Mouse (Mus musculus) left cerebral cortex, adult 18-20 months (tissue): ENCODE measurements around the gene Aox3. TPM values are rescaled to one million over a fixed set of nuclear protein-coding genes. Genes with fewer than 3 reads are reported as not detected.
A peak's percentile ranks its signal among the peaks of the same experiment; 100 is the strongest.

ENCODE experiments used
- DNase-seq, 2 experiments: peaks; one replicate each; pipeline ENCODE4 v3.0.0; 2021 to 2022; ENCODE audit warnings: low spot score in 2 of 2, mixed read lengths in 1 of 2
- total RNA-seq, 2 experiments: library from RNA; stranded (reverse); gene quantifications; 2 replicates each; pipeline ENCODE4 v1.2.3; 2021

The Aox3 gene
- total RNA-seq, 2 experiments from 2014 or later, result 3.7 to 3.9 TPM

GRCm38 (mm10) chr1:58195541-58195940, 82.6 kb downstream of the Aox3 start:
- no peak for DNase-seq

GRCm38 (mm10) chr1:58197023-58197422, 84.1 kb downstream of the Aox3 start:
- DNase-seq, result no peak

GRCm38 (mm10) chr1:58198386-58198785, 85.5 kb downstream of the Aox3 start:
- no peak for DNase-seq

- peak; percentile 32 to 46 for DNase-seq
Measured at GRCm38 (mm10) chr1:58210203-58210602, 97.3 kb downstream of the Aox3 start, which contains the start of gene Aox4. Gene Aox4, plus strand, starts transcription at chr1:58210397.

GRCm38 (mm10) chr1:58212805-58213204, 99.9 kb downstream of the Aox3 start:
- no peak for DNase-seq

- no peak for DNase-seq
Measured at GRCm38 (mm10) chr1:58213838-58214237, 100.9 kb downstream of the Aox3 start.

GRCm38 (mm10) chr1:58215353-58215752, 102.4 kb downstream of the Aox3 start:
- no peak for DNase-seq

- DNase-seq, result no peak
Measured at GRCm38 (mm10) chr1:58215956-58216532, 103.1 kb downstream of the Aox3 start.

- no peak for DNase-seq
Measured at GRCm38 (mm10) chr1:58221070-58221469, 108.1 kb downstream of the Aox3 start.

GRCm38 (mm10) chr1:58221879-58222278, 108.9 kb downstream of the Aox3 start:
- no peak for DNase-seq

GRCm38 (mm10) chr1:58228086-58228485, 115.2 kb downstream of the Aox3 start:
- no peak for DNase-seq

- no peak for DNase-seq
Measured at GRCm38 (mm10) chr1:58228916-58229315, 116.0 kb downstream of the Aox3 start.

- no peak for DNase-seq
Measured at GRCm38 (mm10) chr1:58229774-58230173, 116.8 kb downstream of the Aox3 start.

- DNase-seq, result no peak
Measured at GRCm38 (mm10) chr1:58230542-58230941, 117.6 kb downstream of the Aox3 start.

GRCm38 (mm10) chr1:58235405-58235804, 122.5 kb downstream of the Aox3 start:
- no peak for DNase-seq

- DNase-seq, result no peak
Measured at GRCm38 (mm10) chr1:58237527-58238299, 124.8 kb downstream of the Aox3 start.

- DNase-seq, result no peak
Measured at GRCm38 (mm10) chr1:58238440-58238839, 125.5 kb downstream of the Aox3 start.

GRCm38 (mm10) chr1:58238961-58239360, 126.0 kb downstream of the Aox3 start:
- DNase-seq, result no peak

GRCm38 (mm10) chr1:58240347-58240746, 127.4 kb downstream of the Aox3 start:
- no peak for DNase-seq

- no peak for DNase-seq
Measured at GRCm38 (mm10) chr1:58244487-58244886, 131.6 kb downstream of the Aox3 start.

- DNase-seq, result no peak
Measured at GRCm38 (mm10) chr1:58248518-58248917, 135.6 kb downstream of the Aox3 start.
